Mouse (Mus musculus): ENCODE results near the gene Tmem236.

Tmem236 gene

DNA sequence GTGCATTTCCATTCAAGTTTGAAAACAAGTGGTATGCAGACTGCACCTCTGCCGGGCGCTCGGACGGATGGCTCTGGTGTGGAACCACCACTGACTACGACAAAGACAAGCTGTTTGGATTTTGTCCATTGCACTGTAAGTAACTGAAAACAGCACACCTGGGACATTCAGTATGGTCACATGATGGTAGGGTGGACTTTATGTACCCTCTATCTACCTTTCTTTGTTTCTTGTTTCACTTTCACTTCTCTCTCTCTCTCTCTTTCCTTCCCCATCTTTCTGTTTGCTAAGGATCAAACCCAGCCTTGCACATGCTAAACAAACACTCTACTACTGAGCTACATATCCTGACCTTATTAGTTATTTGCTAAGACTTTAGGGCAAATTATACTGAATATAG is 69.8 kb downstream of the Tmem236 start:
- no peak for DNase-seq (ENCODE audit: extremely low spot score, low read depth, low spot score)

GRCm38 (mm10) chr2:14244668-14245067 is 70.3 kb downstream of the Tmem236 start:
- DNase-seq (ENCODE audit: extremely low spot score, low read depth, low spot score): no peak

DNA sequence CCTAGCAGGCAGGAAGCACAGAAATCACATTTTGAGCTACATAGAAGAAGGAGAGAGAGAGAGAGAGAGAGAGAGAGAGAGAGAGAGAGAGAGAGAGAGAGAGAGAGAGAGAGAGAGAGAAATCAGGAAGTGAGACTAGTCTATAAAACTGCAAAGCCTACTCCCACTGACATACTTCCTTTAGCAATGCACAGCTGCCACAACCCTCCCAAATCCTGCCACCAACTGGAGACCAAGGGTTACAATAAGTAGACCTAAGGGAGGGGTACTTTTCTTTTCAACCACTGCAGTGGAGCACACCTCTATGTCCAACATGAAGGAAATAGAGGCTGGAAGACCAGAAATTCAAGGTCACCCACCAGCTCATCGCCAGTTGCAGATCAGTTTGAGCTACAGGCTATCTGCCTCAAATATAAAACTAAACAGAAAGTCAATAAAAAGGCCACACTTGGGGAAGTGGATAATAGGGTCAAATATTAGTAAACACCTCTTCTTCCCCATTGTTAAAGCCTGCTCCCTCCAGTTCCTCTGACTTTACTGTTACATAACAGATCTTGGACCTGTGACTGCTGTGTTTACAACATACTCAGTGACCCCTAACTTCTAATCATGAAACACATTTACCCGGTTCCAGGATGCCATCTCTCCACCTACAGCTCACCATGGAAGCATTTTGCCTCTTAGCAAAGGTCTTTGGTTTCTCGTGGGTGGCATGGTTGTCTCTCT is 75.7 kb downstream of the Tmem236 start:
- no peak for DNase-seq (ENCODE audit: extremely low spot score, low read depth, low spot score)

GRCm38 (mm10) chr2:14251938-14252337 is 77.6 kb downstream of the Tmem236 start:
- no peak for DNase-seq (ENCODE audit: extremely low spot score, low read depth, low spot score)

DNA sequence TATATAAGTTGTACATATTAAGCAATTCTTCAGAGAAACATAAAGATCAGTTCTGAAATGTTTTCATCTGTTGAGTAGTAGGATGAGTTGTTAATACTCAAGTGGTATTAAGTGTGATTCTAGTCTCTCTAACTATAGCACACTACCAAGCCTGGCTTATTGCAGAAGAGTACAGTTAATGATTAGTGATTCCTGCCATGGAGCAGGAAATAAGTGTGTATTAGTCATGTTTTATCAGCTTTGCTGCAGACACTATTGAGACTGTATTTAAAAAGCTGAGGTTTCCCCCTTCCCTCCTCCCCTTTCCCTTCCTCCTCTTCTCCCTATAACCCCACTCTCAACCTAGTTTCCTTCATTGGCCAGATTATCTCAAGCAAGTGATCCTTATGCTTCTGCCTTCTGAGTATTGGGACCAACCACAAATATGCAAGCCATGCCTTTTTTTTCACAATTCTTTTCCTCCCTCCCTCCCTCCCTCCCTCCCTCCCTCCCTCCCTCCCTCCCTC is 84.1 kb downstream of the Tmem236 start:
- DNase-seq (ENCODE audit: extremely low spot score, low read depth, low spot score): no peak

DNA sequence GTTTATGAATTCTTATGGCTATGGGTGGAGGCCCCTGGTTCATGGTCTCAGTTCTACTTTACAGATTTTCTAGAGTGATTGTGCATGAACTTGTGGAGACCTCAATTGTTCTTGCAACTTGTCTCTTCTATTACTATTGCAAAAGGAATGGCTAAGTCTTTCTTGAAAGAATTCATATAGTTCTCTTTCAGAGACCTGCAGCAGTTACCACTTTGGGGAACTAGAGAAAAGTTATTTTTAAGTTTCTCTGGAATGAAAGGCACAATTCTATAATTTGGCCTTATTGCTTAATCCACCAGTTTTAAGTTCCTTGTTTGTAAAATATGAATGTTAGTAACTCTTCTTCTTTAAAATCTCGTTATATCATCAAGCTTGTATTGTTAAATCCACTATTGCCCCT is 87.8 kb downstream of the Tmem236 start:
- no peak for DNase-seq (ENCODE audit: extremely low spot score, low read depth, low spot score)

DNA sequence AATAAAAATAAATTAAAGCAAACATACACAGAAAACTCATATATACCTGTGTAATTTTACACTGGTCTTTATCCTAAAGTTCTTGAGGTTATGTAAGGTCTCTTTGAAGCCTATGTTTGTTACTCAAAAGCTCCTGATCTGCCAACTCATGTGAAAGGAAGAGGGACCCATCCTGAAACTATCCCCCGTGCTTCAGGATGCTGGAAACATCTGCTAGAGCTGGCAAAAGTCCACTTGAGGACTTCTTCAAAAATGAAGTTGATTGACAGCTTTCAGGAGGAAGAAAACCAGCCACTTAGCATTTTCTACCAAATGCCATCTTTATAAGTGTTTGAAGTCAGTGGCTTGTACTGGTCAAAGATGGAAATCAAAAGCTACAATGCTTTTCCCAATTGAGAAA is 94.8 kb downstream of the Tmem236 start:
- DNase-seq (ENCODE audit: extremely low spot score, low read depth, low spot score): no peak

Data from hindlimb bud, embryonic 11.5 days (tissue).